14 mouse cellular contexts compared by ENCODE assay signal in the genomic region with DNA sequence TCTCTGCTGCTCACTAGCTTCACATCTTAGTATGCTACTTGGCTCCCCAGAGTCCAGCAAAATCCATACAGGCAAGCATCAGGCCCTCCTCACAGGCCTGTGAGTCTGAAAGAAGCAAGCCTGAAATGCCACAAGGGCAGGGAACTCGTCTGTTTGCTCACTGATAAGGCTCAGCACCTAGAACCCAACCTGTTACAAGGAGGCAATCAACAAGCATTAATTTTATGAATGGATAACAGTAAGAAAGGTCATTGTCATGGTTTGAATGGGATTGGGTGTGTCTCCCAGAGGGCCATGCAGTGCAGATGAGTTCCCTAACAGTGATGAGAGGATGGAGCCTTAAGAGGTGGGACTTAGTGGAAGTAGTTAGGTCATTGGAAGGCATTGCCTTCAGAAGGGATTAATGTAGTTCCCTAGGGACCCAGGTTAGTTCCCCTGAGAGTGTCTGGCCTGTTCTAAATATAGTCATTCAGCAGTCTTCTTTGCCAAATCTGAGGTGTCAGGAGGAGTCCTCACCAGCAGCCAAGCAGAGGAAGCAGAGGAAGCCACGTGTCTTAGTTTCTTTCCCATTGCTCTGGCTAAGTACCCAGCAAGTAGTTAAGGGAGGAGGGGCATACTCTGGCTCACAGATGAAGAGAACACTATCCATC. TPM values are rescaled to one million over a fixed set of nuclear protein-coding genes. Genes with fewer than 3 reads are reported as not detected.
DNase-seq lines count a peak whose midpoint lies in the region; ATAC-seq and TF ChIP-seq lines count a peak whose summit lies in the region.
"Had no signal": no experiment of that assay in that cellular context is flagged by ENCODE, and none has a peak within 500 bp of the region (broad histone marks: within the 10 kb centered on the region; RNA-seq: fewer than 3 reads in every experiment).

No protein-coding gene starts in this region.

- H3K9ac ChIP-seq in heart, embryonic 15.5 days = no peak overlapping the region
- H3K9ac ChIP-seq in MEL (ENCODE audit: control insufficient read depth, low read depth, low read length, poor library complexity, severe bottlenecking) = no peak overlapping the region
- no peak overlapping the region for H3K9ac ChIP-seq in midbrain, embryonic 14.5 days (replicated peaks; ENCODE audit: low read length)
- H3K9ac ChIP-seq: neural tube, embryonic 15.5 days had no signal

- no peak overlapping the region for H3K4me2 ChIP-seq in heart, embryonic 15.5 days
- H3K4me2 ChIP-seq in midbrain, embryonic 14.5 days (ENCODE audit: low read length) = no peak overlapping the region
- H3K4me2 ChIP-seq: neural tube, embryonic 15.5 days had no signal

- peaks cover 5% of the 10 kb centered on the region; the same call in 1 of the 2 replicates for H3K27me3 ChIP-seq in heart, embryonic 15.5 days
- peaks cover 2 to 5% of the 10 kb centered on the region in 2 experiments; a peak in 3 of 4 replicates for H3K27me3 ChIP-seq in MEL (ENCODE audit: control insufficient read depth in 1 of 2, insufficient read depth in 2 of 2, low read length in 2 of 2)
- H3K27me3 ChIP-seq in midbrain, embryonic 14.5 days (ENCODE audit: control insufficient read depth, insufficient read depth, low read length) = no peaks in the 10 kb centered on the region
- H3K27me3 ChIP-seq: neural tube, embryonic 15.5 days had no signal

- H3K4me3 ChIP-seq in heart, embryonic 15.5 days = no peak overlapping the region
- H3K4me3 ChIP-seq in MEL (ENCODE audit: control insufficient read depth in 1 of 2, insufficient read depth in 1 of 2, low read depth in 2 of 2, low read length in 2 of 2) = no peak overlapping the region
- H3K4me3 ChIP-seq in midbrain, embryonic 14.5 days (replicated peaks; ENCODE audit: low read depth, low read length) = no peak overlapping the region
- H3K4me3 ChIP-seq: heart, adult 2 months; neural tube, embryonic 15.5 days had no signal

- no peak for ATAC-seq in heart, embryonic 15.5 days (replicated peaks; ENCODE audit: insufficient number of reproducible peaks, insufficient read depth, low FRiP score, low read depth)
- ATAC-seq in erythroid progenitor cell, adult 5-6 weeks (replicated peaks; ENCODE audit: low FRiP score, poor library complexity, severe bottlenecking) = peak; percentile 52; the same call in 1 of the 2 replicates
- ATAC-seq in midbrain, embryonic 14.5 days (ENCODE audit: low FRiP score, low TSS enrichment) = no peak

- no peaks in the 10 kb centered on the region for H3K9me3 ChIP-seq in heart, embryonic 15.5 days (replicated peaks)
- H3K9me3 ChIP-seq in MEL (replicated peaks; ENCODE audit: insufficient read depth, low read length) = no peaks in the 10 kb centered on the region
- H3K9me3 ChIP-seq in midbrain, embryonic 14.5 days (ENCODE audit: control insufficient read depth, low read length) = no peaks in the 10 kb centered on the region
- H3K9me3 ChIP-seq: neural tube, embryonic 15.5 days had no signal

- peaks cover 36% of the 10 kb centered on the region for H3K4me1 ChIP-seq in heart, embryonic 15.5 days (replicated peaks)
- peaks cover 0 to 15% of the 10 kb centered on the region in 2 experiments; a peak in 2 of 4 replicates for H3K4me1 ChIP-seq in MEL (ENCODE audit: control insufficient read depth in 1 of 2, insufficient read depth in 2 of 2, low read length in 2 of 2)
- H3K4me1 ChIP-seq in midbrain, embryonic 14.5 days (ENCODE audit: control insufficient read depth, insufficient read depth, low read length) = peaks cover 42% of the 10 kb centered on the region

- peak in 1 of 2 experiments; percentile 35; a peak in 1 of 4 replicates for TF ChIP-seq EP300 in MEL (IDR thresholded peaks at IDR 0.05; ENCODE audit: low read depth in 1 of 2, low read length in 2 of 2)

- no peaks in the 10 kb centered on the region for H3K79me2 ChIP-seq in MEL (ENCODE audit: control insufficient read depth, insufficient read depth, low read length, poor library complexity)

- DNase-seq in heart, postnatal 4 days = no peak
- peak; percentile 62 for DNase-seq in MEL (ENCODE audit: low read depth, low spot score)
- no peak for DNase-seq in midbrain, embryonic 14.5 days
- DNase-seq in thymus, adult 18-20 months = no peak
- no peak for DNase-seq in urinary bladder, postnatal 4 days (ENCODE audit: low spot score in 2 of 2)
- DNase-seq: cerebellum, adult 8-10 months; embryo, embryonic 11 days; heart, adult 2 months; kidney, adult 8-10 months; kidney, postnatal 4 days; spleen, adult 18-20 months had no signal

- 47% methylated on average over 2 of the region's 2 CpGs for WGBS in heart, embryonic 15.5 days
- 76% methylated on average over 2 of the region's 2 CpGs for WGBS in midbrain, embryonic 14.5 days

- TF ChIP-seq CTCF in MEL (IDR thresholded peaks at IDR 0.05 in 2 of 3, conservative IDR thresholded peaks at IDR 0.05 in 1 of 3; ENCODE audit: control insufficient read depth in 1 of 3, insufficient read depth in 1 of 3, low read depth in 2 of 3, low read length in 3 of 3, poor library complexity in 1 of 3, severe bottlenecking in 1 of 3) = no peak

- TF ChIP-seq RAD21 in MEL (IDR thresholded peaks at IDR 0.05; ENCODE audit: low read depth, low read length) = no peak

- no peaks in the 10 kb centered on the region for H3K36me3 ChIP-seq in heart, embryonic 15.5 days
- peaks cover 0 to 2% of the 10 kb centered on the region in 2 experiments; a peak in 1 of 4 replicates for H3K36me3 ChIP-seq in MEL (ENCODE audit: control insufficient read depth in 1 of 2, insufficient read depth in 2 of 2, low read length in 2 of 2)
- H3K36me3 ChIP-seq in midbrain, embryonic 14.5 days (ENCODE audit: control insufficient read depth, insufficient read depth, low read length) = no peaks in the 10 kb centered on the region
- H3K36me3 ChIP-seq: neural tube, embryonic 15.5 days had no signal

- TF ChIP-seq POLR2A in MEL (IDR thresholded peaks at IDR 0.05; ENCODE audit: control insufficient read depth in 1 of 2, insufficient read depth in 1 of 2, low read depth in 1 of 2, low read length in 2 of 2, poor library complexity in 1 of 2) = no peak

- H3K27ac ChIP-seq in heart, embryonic 15.5 days = 0 out of 2 replicates have a peak overlapping the region, but pooled peaks have one; percentile 6
- no peak overlapping the region for H3K27ac ChIP-seq in MEL (ENCODE audit: control insufficient read depth, low read depth, low read length)
- H3K27ac ChIP-seq in midbrain, embryonic 14.5 days (replicated peaks; ENCODE audit: low read depth, low read length) = peak overlapping the region; percentile 71; the same call in 1 of the 2 replicates
- H3K27ac ChIP-seq: heart, adult 2 months; neural tube, embryonic 15.5 days had no signal

TF ChIP-seq in MEL, 35 proteins besides CTCF, POLR2A, EP300 and RAD21:
- TF ChIP-seq GABPA (IDR thresholded peaks at IDR 0.05; ENCODE audit: low read depth, low read length) = no peak
- no peak for TF ChIP-seq MAFK (IDR thresholded peaks at IDR 0.05; ENCODE audit: borderline replicate concordance, low read depth, low read length)
- TF ChIP-seq ZC3H11A (IDR thresholded peaks at IDR 0.05; ENCODE audit: low read depth, low read length) = no peak
- TF ChIP-seq KAT2A (conservative IDR thresholded peaks at IDR 0.05; ENCODE audit: low read depth, low read length) = no peak
- TF ChIP-seq ZMIZ1 (IDR thresholded peaks at IDR 0.05; ENCODE audit: low read depth, low read length) = no peak
- TF ChIP-seq NRF1 (IDR thresholded peaks at IDR 0.05; ENCODE audit: insufficient read depth, low read depth, low read length, poor library complexity, severe bottlenecking) = no peak
- TF ChIP-seq ZNF384 (IDR thresholded peaks at IDR 0.05; ENCODE audit: low read depth, low read length) = no peak
- no peak for TF ChIP-seq HCFC1 (IDR thresholded peaks at IDR 0.05; ENCODE audit: low read depth, low read length)
- TF ChIP-seq GATA1 (IDR thresholded peaks at IDR 0.05; ENCODE audit: low read depth, low read length) = peak; percentile 31; the same call in 1 of the 2 replicates
- TF ChIP-seq TAL1 (IDR thresholded peaks at IDR 0.05; ENCODE audit: low read length) = peak; percentile 49; the same call in 1 of the 2 replicates
- no peak for TF ChIP-seq MXI1 (IDR thresholded peaks at IDR 0.05; ENCODE audit: low read depth, low read length)
- no peak; the same call in 1 of the 2 replicates for TF ChIP-seq USF1 (IDR thresholded peaks at IDR 0.05; ENCODE audit: low read depth, low read length)

RNA-seq across cellular contexts. Expression of gene Galnt10, which starts 43.3 kb away (rescaled TPM):
- 8.9 and 13.1 TPM in 2 replicates for polyA plus RNA-seq in heart, embryonic 15.5 days (2015; fragmentation: Nextera tagmentation; extraction: Ambion mirVana)
- total RNA-seq in heart, postnatal 4 days (2021) = 1 to 10 TPM; 8.2 to 9.1 TPM
- total RNA-seq in MEL (2012; rRNA removed) = 23.5 and 27.4 TPM in 2 replicates
- polyA plus RNA-seq in MEL (2012; ENCODE audit: insufficient read depth in 1 of 2, insufficient read length in 2 of 2, low read depth in 1 of 2, low replicate concordance in 2 of 2, missing spikeins in 1 of 2) = 10 to 100 TPM in 1 of 2 experiments, not detected in 1; 26.7 TPM
- 50.5 and 56.6 TPM in 2 replicates for total RNA-seq in erythroid progenitor cell, adult 5-6 weeks (2015; ENCODE audit: low replicate concordance)
- total RNA-seq in erythroid progenitor cell, adult 5-6 weeks (2017; ENCODE audit: low replicate concordance) = 81.6 and 90.9 TPM in 2 replicates
- 10.1 and 11.6 TPM in 2 replicates for polyA plus RNA-seq in midbrain, embryonic 14.5 days (2014; fragmentation: Nextera tagmentation; extraction: Ambion mirVana)
